Mouse (Mus musculus) megakaryocyte, embryonic 14.5 days (primary cell): Measurements from ENCODE around the gene Ublcp1. TPM values are rescaled to one million over a fixed set of nuclear protein-coding genes. Genes with fewer than 3 reads are reported as not detected.

Source experiments
- H3K27me3 ChIP-seq: replicated peaks from 2 replicates; pipeline ENCODE3; 2012; ENCODE audit warnings: inconsistent platforms
- H3K36me3 ChIP-seq: replicated peaks from 2 replicates; pipeline ENCODE3; 2012; ENCODE audit warnings: low read length, inconsistent platforms, mixed read lengths
- H3K4me1 ChIP-seq: 2 replicates; pipeline ENCODE4 v1.6.1; 2012; ENCODE audit warnings: inconsistent platforms
- H3K4me3 ChIP-seq: replicated peaks from 2 replicates; pipeline ENCODE3; 2012; ENCODE audit warnings: moderate library complexity, mild to moderate bottlenecking, inconsistent platforms
- H3K9me3 ChIP-seq: 2 replicates; pipeline ENCODE4 v1.6.1; 2012; ENCODE audit warnings: inconsistent platforms
- FLI1 ChIP-seq: IDR thresholded peaks from 2 replicates; pipeline ENCODE4 v1.6.1; 2012; ENCODE audit warnings: low read length, inconsistent platforms, mixed read lengths
- GATA1 ChIP-seq: IDR thresholded peaks from 3 replicates; pipeline ENCODE4 v1.6.1; 2012; ENCODE audit warnings: mixed read lengths, low read length, inconsistent platforms, borderline replicate concordance
- polyA plus RNA-seq: library from polyadenylated mRNA; stranded (reverse); fragments of >175 nt; gene quantifications from 2 replicates; pipeline ENCODE4 v1.2.3, GENCODE M21; 2012; ENCODE audit warnings: low replicate concordance; ENCODE audit not compliant: insufficient read depth

Gene Ublcp1
- polyA plus RNA-seq, 1 experiment, result 0.36 TPM

DNA sequence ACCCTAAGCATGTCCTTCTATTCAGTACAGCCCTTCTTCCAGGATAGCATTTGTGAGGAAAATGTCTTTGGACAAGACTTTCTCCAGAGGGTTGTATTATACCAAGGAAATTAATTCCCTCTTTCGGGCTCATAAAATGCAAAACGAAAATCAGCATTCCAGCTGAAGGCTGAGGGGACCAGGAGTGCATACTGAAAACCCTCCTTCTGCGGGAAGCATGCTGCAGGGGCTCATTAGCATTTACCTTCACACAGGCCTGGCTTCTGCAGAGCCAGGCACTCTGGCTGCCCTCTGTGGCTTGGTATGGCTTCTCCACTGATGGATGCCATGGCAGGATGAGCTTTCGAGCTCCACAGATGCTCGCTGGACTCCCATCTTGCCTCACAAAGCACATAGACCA, 46.3 kb downstream of the Ublcp1 start:
- Histone ChIP-seq H3K9me3 (no peaks in the 10 kb centered on the region), H3K4me3 (no peak overlapping the region), H3K4me1 (no peaks in the 10 kb centered on the region), H3K27me3 (peaks cover 16% of the 10 kb centered on the region), H3K36me3 (no peaks in the 10 kb centered on the region)
- TF ChIP-seq FLI1 (no peak), GATA1 (no peak)

DNA sequence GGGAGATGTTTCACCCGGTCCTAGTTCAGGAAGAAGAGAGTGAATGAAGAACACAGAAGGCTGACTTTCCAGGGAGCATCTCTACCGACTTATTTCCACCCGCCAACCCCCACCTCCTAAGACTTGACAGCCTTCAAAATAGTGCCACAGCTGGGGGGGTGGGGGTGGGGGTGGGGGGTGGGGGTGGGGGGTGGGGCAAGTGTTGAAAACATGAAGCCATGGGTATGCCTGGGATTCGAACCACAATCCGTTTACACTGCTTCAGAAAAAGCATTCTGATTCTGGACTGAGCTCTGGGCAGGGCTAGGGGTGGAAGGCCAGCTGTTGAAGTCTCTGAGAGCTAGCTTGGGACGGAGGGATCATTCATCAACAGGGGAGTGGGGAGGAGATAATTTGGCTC, 47.0 kb downstream of the Ublcp1 start:
- H3K4me1 ChIP-seq, result no peaks in the 10 kb centered on the region
- TF ChIP-seq GATA1 (no peak), FLI1 (no peak)
- H3K36me3 ChIP-seq, result no peaks in the 10 kb centered on the region
- no peaks in the 10 kb centered on the region for H3K9me3 ChIP-seq
- peaks cover 18% of the 10 kb centered on the region for H3K27me3 ChIP-seq
- no peak overlapping the region for H3K4me3 ChIP-seq

DNA sequence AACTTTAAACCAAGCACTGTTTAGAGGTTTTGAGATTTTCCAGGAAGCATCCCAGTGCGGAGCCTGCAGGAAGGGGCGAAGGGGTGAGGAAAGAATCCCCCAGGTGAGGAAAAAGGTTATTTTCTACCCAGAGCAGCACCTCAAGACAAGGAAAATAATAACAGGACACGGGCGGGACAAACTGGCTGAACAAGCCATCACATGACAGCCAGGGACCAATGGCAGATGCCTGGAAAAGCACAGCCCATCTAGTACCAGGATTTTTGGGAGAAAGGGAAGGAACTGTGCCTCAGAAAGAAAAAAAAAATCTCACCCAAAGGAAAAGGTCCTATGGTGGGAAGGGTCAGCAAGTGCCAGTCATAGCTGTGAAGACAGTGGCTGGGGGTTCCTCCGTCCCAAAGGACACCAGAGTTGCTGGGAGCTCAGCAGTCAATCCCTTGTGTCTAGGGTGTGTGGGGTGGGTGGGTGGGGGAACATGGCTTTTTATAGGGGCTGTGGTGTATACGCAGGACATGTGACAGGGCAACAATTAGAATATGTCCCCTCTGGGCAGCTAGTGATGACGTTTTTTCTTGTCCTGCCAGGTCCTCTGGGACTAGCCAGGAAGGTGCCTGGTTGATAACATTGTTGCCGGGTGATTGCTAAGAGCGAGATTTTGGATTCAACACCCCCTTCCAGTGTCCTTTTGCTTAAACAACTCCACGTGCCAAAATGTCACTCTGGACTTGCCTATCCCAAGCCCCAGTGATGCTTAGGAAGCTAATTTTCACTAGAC, 47.8 kb downstream of the Ublcp1 start:
- Histone ChIP-seq H3K9me3 (no peaks in the 10 kb centered on the region), H3K4me1 (no peaks in the 10 kb centered on the region), H3K4me3 (no peak overlapping the region), H3K27me3 (peaks cover 19% of the 10 kb centered on the region), H3K36me3 (no peaks in the 10 kb centered on the region)
- TF ChIP-seq GATA1 (no peak), FLI1 (no peak)

DNA sequence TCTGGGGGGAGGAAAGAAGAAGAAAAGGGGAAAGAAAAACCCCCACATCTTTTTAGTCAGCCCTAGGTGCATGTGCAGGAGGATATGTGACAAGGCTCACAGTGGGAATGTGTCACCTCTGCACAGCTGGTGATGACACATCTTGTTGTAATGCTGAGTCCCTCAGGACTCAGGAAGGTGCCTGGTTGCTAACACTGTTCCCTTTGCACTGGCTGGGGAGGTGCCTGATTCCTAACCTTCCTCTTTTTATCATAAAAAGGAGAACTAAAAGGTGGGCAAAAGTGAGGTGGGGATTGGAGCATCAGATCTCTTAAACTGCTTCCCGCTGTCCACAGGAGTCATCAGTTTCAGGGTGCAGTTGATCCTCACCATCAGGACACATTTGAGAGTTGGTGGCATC, 52.9 kb downstream of the Ublcp1 start:
- Histone ChIP-seq H3K9me3 (no peaks in the 10 kb centered on the region), H3K4me1 (no peaks in the 10 kb centered on the region), H3K4me3 (no peak overlapping the region), H3K27me3 (peaks cover 16% of the 10 kb centered on the region), H3K36me3 (no peaks in the 10 kb centered on the region)
- TF ChIP-seq GATA1 (no peak), FLI1 (no peak)

DNA sequence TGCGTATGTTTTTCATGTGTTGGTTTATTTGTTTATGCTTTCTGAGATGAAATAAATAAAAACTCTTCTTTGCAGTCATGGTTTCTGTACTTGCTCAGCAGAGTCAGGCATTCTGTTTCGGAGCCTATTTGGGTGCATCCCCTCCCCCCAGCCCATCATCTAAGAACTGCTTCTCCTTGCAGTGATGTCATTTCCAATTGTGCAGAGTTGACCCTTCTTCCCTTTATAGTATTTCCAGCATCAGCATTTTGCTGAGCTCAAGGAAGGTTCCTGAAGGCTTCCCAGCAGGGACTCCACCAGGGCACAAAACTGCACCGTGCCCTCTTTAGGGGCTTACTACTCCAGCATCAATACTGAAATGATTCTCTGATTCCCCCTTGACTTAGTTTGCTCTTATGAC, 55.7 kb downstream of the Ublcp1 start:
- TF ChIP-seq FLI1 (no peak), GATA1 (no peak)
- Histone ChIP-seq H3K36me3 (no peaks in the 10 kb centered on the region), H3K4me1 (no peaks in the 10 kb centered on the region), H3K4me3 (no peak overlapping the region), H3K9me3 (no peaks in the 10 kb centered on the region), H3K27me3 (peaks cover 12% of the 10 kb centered on the region)

DNA sequence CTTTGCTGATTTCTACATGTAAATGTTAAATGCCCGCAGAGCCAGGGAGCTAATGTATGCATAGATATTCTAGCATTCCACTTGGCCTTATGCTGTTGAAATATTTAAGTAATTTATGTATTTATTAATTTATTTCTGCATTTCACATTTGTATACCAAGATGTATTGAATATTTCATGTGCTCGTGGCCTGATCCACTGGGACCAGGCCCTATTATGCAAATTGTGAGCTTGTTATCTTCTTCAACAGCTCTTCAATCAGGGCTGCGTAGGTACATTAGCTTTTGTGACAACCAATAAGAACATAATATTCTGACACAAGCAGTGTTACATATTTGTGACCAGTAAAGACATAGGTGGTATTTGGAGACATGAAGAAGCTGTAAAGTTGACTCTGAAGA, 56.9 kb downstream of the Ublcp1 start:
- Histone ChIP-seq H3K9me3 (no peaks in the 10 kb centered on the region), H3K27me3 (peaks cover 8% of the 10 kb centered on the region), H3K36me3 (no peaks in the 10 kb centered on the region), H3K4me3 (no peak overlapping the region), H3K4me1 (no peaks in the 10 kb centered on the region)
- TF ChIP-seq FLI1, result no peak
- no peak for TF ChIP-seq GATA1

DNA sequence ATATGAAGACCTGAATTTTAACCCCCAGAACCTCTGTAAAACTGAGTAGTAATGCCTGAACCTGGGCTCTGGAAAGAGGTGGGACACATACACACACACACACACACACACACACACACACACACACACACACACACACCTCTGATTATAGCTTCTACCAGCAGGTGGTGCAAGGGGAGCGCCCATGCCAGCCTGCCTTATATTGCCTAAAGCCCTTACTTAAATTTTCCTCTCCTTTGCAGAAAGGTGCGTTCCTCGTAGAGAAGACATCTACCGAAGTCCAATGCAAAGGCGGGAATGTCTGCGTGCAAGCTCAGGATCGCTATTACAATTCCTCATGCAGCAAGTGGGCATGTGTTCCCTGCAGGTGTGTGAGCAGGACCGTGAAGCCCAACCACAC, 58.0 kb downstream of the Ublcp1 start:
- no peaks in the 10 kb centered on the region for H3K4me1 ChIP-seq
- TF ChIP-seq FLI1, result no peak
- TF ChIP-seq GATA1, result no peak

DNA sequence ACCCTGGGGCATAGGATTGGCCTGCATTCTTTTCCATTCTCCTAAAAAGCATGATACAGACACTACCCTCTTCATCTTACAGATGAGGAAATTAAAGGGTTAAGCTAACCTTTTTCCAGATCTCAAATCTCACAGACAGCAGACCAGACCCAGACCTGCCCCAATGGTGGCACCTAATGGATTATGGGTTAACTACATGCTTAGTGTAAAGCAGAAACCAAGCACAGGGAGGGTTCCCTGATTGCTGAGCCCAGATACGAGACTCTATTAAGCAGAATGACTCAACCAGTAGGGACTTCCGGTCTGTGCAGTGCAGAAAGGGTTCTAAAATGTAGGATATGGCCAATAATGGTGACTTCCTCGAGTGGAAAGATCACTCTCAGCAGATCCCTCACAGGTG, 59.9 kb downstream of the Ublcp1 start:
- no peaks in the 10 kb centered on the region for H3K9me3 ChIP-seq
- no peak overlapping the region for H3K4me3 ChIP-seq
- H3K4me1 ChIP-seq, result no peaks in the 10 kb centered on the region
- H3K27me3 ChIP-seq, result peaks cover 4% of the 10 kb centered on the region
- TF ChIP-seq GATA1, result no peak
- no peak for TF ChIP-seq FLI1
- no peaks in the 10 kb centered on the region for H3K36me3 ChIP-seq

More for the DNA sequence above, 58.0 kb downstream of the Ublcp1 start:
- Histone ChIP-seq H3K27me3 (peaks cover 4% of the 10 kb centered on the region), H3K9me3 (no peaks in the 10 kb centered on the region), H3K36me3 (no peaks in the 10 kb centered on the region), H3K4me3 (no peak overlapping the region)

DNA sequence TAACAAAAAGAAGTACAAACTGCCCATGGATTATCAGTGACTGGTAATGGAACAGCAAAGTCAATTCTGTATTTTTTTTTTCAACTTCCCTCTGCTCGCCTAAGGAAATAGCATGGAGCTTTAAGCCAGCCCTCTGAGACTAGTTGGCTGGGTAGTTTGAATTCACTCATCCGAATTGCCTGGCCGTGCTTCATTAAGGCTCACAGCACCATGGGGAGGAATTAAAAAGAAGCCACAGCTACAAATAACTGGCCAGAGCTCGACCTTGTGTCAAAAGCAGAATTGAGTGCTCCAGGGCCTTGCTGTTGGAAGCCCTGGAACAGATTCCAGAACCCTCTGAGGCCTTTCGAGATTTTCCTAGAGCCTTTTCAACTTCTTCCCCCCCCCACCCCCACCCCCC, 61.7 kb downstream of the Ublcp1 start:
- H3K4me3 ChIP-seq, result no peak overlapping the region
- no peak for TF ChIP-seq GATA1
- no peak for TF ChIP-seq FLI1
- peaks cover 7% of the 10 kb centered on the region for H3K27me3 ChIP-seq
- no peaks in the 10 kb centered on the region for H3K9me3 ChIP-seq
- H3K36me3 ChIP-seq, result no peaks in the 10 kb centered on the region
- no peaks in the 10 kb centered on the region for H3K4me1 ChIP-seq

DNA sequence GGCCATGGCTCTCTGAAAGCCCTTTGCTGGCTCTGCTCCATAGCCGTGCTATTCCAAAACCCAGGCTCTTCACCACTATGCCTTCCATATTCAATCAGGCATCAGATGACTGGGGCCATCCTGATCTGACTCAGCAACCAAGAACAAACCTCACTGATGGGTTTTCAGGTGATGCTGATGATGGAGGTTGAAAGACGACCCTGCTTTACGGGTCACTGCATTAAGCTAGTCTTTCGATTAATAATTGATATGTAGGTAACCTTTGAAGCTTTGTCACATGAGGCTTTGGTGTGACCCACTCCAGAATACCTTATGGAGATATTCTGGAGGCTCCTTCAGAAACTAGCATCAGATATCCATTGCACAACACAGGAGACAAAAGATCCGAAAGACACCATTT, 63.8 kb downstream of the Ublcp1 start:
- no peak for TF ChIP-seq FLI1
- TF ChIP-seq GATA1, result no peak
- Histone ChIP-seq H3K36me3 (no peaks in the 10 kb centered on the region), H3K9me3 (no peaks in the 10 kb centered on the region), H3K27me3 (peaks cover 7% of the 10 kb centered on the region), H3K4me1 (no peaks in the 10 kb centered on the region), H3K4me3 (no peak overlapping the region)

DNA sequence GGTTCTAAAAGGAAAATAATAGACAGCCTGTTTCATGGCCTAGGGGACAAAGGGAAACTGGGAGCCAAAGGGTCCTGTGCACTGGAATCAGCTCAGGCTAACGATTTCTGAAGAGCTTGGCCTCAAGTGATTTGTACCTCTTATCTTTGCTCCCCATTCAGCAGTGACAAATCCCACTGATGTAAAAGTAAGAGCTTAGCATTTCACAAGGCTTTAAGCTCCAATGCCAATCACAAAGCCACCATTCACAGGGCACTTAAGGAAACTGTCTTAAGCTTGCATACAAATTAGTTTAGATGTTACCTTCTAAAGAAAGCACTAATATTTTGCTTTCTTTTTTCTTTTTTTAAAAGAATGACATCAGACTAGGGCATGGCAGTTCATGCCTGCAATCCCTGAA, 64.3 kb downstream of the Ublcp1 start:
- no peaks in the 10 kb centered on the region for H3K9me3 ChIP-seq
- H3K4me3 ChIP-seq, result no peak overlapping the region
- no peaks in the 10 kb centered on the region for H3K4me1 ChIP-seq
- TF ChIP-seq FLI1 (no peak), GATA1 (no peak)
- H3K36me3 ChIP-seq, result no peaks in the 10 kb centered on the region
- peaks cover 7% of the 10 kb centered on the region for H3K27me3 ChIP-seq
